Mouse (Mus musculus) macrophage (primary cell): ENCODE measurements around the gene Gnat2. TPM values are rescaled to one million over a fixed set of nuclear protein-coding genes. Genes with fewer than 3 reads are reported as not detected.

Source experiments
- H3K27ac ChIP-seq: fragments of 350-480 bp; formaldehyde crosslinking; 2 replicates; pipeline ENCODE4 v1.9.0; 2021
- H3K36me3 ChIP-seq: fragments of 350-480 bp; formaldehyde crosslinking; 2 replicates; pipeline ENCODE4 v1.9.0; 2021; ENCODE audit errors: inconsistent target
- H3K4me3 ChIP-seq: fragments of 350-480 bp; formaldehyde crosslinking; 2 replicates; pipeline ENCODE4 v1.9.0; 2021; ENCODE audit errors: inconsistent target
- H3K79me2 ChIP-seq: fragments of 350-480 bp; formaldehyde crosslinking; 2 replicates; pipeline ENCODE4 v1.9.0; 2021; ENCODE audit errors: inconsistent target
- WGBS: methylation state at CpG from one replicate; pipeline ENCODE4 v1.1.7; 2026; ENCODE audit warnings: inconsistent platforms; ENCODE audit not compliant: missing documents; 5-methylcytosine and 5-hydroxymethylcytosine counted together
- polyA plus RNA-seq: library from polyadenylated mRNA; stranded (reverse); fragments of 250-400 nt; gene quantifications from 3 replicates; pipeline ENCODE4 v1.2.4, GENCODE M21; 2018; ENCODE audit warnings: inconsistent platforms

Gnat2 gene
- polyA plus RNA-seq, 1 experiment from 2014 or later = not detected

DNA sequence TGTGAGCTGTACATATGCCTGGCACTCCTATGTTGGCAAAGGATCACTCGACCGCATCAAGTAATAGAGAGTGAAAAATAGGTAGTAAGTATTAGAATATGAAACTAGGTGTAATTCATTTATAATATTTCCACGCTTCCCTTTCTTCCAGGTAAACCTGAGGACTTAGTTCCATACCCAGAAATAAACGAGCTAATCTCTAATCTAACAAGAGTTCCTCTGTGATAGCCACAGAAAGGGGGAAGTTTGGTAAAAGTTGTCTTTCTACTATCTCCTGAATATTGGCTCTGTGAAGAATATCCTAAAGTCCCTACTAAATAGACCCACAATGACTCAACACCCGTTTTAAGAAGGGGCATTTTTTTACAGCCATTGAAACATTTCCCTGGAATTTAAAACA lies 54.1 kb downstream of the Gnat2 start:
- WGBS = 25% methylated on average over 5 of the region's 5 CpGs
- H3K4me3 ChIP-seq = peak overlapping the region; percentile 90
- peaks cover 44% of the 10 kb centered on the region for H3K79me2 ChIP-seq
- H3K36me3 ChIP-seq = no peaks in the 10 kb centered on the region
- peak overlapping the region; percentile 69 for H3K27ac ChIP-seq

DNA sequence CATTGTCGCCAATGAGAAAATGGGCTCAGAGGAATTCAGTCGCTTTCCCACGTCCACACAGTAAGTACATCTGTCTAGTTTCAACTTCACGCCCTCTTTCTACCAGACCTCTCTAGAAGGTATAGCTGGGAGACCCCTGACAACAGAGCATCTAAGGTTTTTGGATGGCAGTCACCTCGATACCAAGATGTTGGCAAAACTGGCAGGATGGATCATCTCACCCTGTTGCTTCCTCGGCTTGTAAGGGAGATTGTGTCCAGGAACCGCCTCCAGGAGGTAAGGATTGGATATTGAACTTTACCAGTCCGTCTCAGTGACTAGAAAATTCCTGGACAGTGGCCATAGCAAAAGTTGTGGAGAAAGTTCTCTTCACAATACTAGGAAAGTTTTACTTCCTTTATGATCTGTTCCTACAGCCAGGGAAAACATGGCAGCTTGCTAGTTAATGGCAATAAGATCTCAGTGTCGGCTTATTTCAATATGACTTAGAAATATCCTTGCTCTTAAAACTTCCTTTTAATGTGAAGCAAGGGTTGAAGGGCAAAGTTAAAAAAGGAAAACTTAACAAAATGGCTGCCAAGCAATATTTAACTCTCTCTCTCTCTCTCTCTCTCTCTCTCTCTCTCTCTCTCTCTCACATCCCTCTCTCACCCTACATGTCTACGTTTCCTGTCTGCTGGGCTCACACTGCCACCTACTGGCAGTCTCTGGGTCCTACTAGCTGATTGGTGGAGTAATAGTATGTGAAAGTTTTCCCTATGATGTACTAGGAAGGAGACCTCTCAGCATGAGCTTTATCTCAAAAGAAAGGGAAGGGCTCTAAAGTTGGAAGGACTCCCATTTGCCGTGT lies 55.0 kb downstream of the Gnat2 start:
- Histone ChIP-seq H3K4me3 (no peak overlapping the region), H3K36me3 (no peaks in the 10 kb centered on the region), H3K27ac (no peak overlapping the region), H3K79me2 (peaks cover 35% of the 10 kb centered on the region)
- 79% methylated on average over 10 of the region's 11 CpGs for WGBS

Other genes starting within 250 kb of the Gnat2 start
- gene Eps8l3, start 215.6 kb upstream of the Gnat2 start, polyA plus RNA-seq = not detected in 3 replicates
- 10.0 to 14.8 TPM (median 14.2 TPM) in 3 replicates for gene Gstm5, start 197.0 kb upstream of the Gnat2 start, polyA plus RNA-seq
- gene Gstm7, start 161.0 kb upstream of the Gnat2 start, polyA plus RNA-seq = 0.27 to 0.37 TPM in 2 of 3 replicates, not detected in the other
- not detected in 3 replicates for gene Gstm6, start 149.0 kb upstream of the Gnat2 start, polyA plus RNA-seq
- not detected in 3 replicates for gene Gstm3, start 123.5 kb upstream of the Gnat2 start, polyA plus RNA-seq
- 5.8 to 12.2 TPM (median 10.0 TPM) in 3 replicates for gene Gstm2, start 106.3 kb upstream of the Gnat2 start, polyA plus RNA-seq
- gene Gstm1, start 74.8 kb upstream of the Gnat2 start, polyA plus RNA-seq = 150 to 391 TPM (median 384 TPM) in 3 replicates
- 10.1 to 17.6 TPM (median 15.1 TPM) in 3 replicates for gene Gstm4, start 47.9 kb upstream of the Gnat2 start, polyA plus RNA-seq
- 7.1 to 19.1 TPM (median 17.7 TPM) in 3 replicates for gene Ampd2, start 6.1 kb upstream of the Gnat2 start, polyA plus RNA-seq
- gene Gnai3, start 53.4 kb downstream of the Gnat2 start, polyA plus RNA-seq = 64.3 to 104 TPM (median 77.4 TPM) in 3 replicates
- not detected in 3 replicates for gene Gpr61, start 62.1 kb downstream of the Gnat2 start, polyA plus RNA-seq
- 0.90 to 2.1 TPM (median 1.1 TPM) in 3 replicates for gene Amigo1, start 93.5 kb downstream of the Gnat2 start, polyA plus RNA-seq
- gene Cyb561d1, start 108.4 kb downstream of the Gnat2 start, polyA plus RNA-seq = 7.2 to 11.4 TPM (median 8.4 TPM) in 3 replicates
- 1.9 to 3.0 TPM (median 2.4 TPM) in 3 replicates for gene Atxn7l2, start 118.1 kb downstream of the Gnat2 start, polyA plus RNA-seq
- gene Sypl2, start 133.9 kb downstream of the Gnat2 start, polyA plus RNA-seq = 0.04 TPM in 1 of 3 replicates, not detected in the others
- gene Psma5, start 164.1 kb downstream of the Gnat2 start, polyA plus RNA-seq = 106 to 127 TPM (median 113 TPM) in 3 replicates
- 26.1 to 55.7 TPM (median 27.5 TPM) in 3 replicates for gene Sort1, start 191.3 kb downstream of the Gnat2 start, polyA plus RNA-seq